Mouse (Mus musculus) testis, adult 2 months (tissue): ENCODE measurements at regions not wholly inside any gene's neighbourhood (a gene's known extent, or its start where the extent isn't known, plus 50 kb on each side); places are given as distances from the start of the nearest gene placed in this dataset.
A peak's percentile ranks its signal among the peaks of the same experiment; 100 is the strongest.

ENCODE experiments used
- H3K27ac ChIP-seq: fragments of 200-500 bp; 2 replicates; pipeline ENCODE4 v1.5.1; 2012; ENCODE audit warnings: low read depth, low read length; ENCODE audit not compliant: control insufficient read depth, insufficient read depth
- H3K27me3 ChIP-seq: fragments of 200-500 bp; 2 replicates; pipeline ENCODE4 v1.6.1; 2012; ENCODE audit warnings: mild to moderate bottlenecking, low read length, moderate library complexity; ENCODE audit not compliant: control insufficient read depth, insufficient read depth
- H3K36me3 ChIP-seq: fragments of 200-500 bp; 2 replicates; pipeline ENCODE4 v1.6.1; 2012; ENCODE audit warnings: mild to moderate bottlenecking, low read length; ENCODE audit not compliant: control insufficient read depth, insufficient read depth
- H3K4me1 ChIP-seq: fragments of 200-500 bp; 2 replicates; pipeline ENCODE4 v1.6.1; 2012; ENCODE audit warnings: low read length; ENCODE audit not compliant: control insufficient read depth, insufficient read depth
- H3K4me3 ChIP-seq: fragments of 200-500 bp; 2 replicates; pipeline ENCODE4 v1.5.1; 2012; ENCODE audit warnings: low read depth, mild to moderate bottlenecking, low read length, moderate library complexity, mixed read lengths; ENCODE audit not compliant: control insufficient read depth
- CTCF ChIP-seq: fragments of 200-500 bp; IDR thresholded peaks from 2 replicates; pipeline ENCODE4 v1.5.1; 2012; ENCODE audit warnings: low read depth, mild to moderate bottlenecking, inconsistent platforms, low read length, moderate library complexity; ENCODE audit not compliant: control insufficient read depth, insufficient read depth, insufficient replicate concordance
- POLR2A ChIP-seq: fragments of 200-500 bp; IDR thresholded peaks from 2 replicates; pipeline ENCODE4 v1.6.1; 2012; ENCODE audit warnings: low read depth, mild to moderate bottlenecking, inconsistent platforms, low read length, moderate library complexity; ENCODE audit not compliant: control insufficient read depth

GRCm38 (mm10) chr17:63660841-63661481, 161.1 kb upstream of the Fbxl17 start:
- TF ChIP-seq POLR2A (no peak), CTCF (no peak)
- Histone ChIP-seq H3K36me3 (no peaks in the 10 kb centered on the region), H3K27ac (no peak overlapping the region)

GRCm38 (mm10) chr17:63661584-63661983, 161.8 kb upstream of the Fbxl17 start:
- Histone ChIP-seq H3K27me3 (no peaks in the 10 kb centered on the region), H3K36me3 (no peaks in the 10 kb centered on the region), H3K4me3 (no peak overlapping the region), H3K4me1 (peaks cover 5% of the 10 kb centered on the region), H3K27ac (no peak overlapping the region)
- no peak for TF ChIP-seq CTCF
- no peak for TF ChIP-seq POLR2A

More at GRCm38 (mm10) chr17:63660841-63661481, 161.1 kb upstream of the Fbxl17 start:
- no peaks in the 10 kb centered on the region for H3K27me3 ChIP-seq
- no peak overlapping the region for H3K4me3 ChIP-seq
- H3K4me1 ChIP-seq: peaks cover 5% of the 10 kb centered on the region

- Histone ChIP-seq H3K27ac (no peak overlapping the region), H3K36me3 (no peaks in the 10 kb centered on the region)
Measured at GRCm38 (mm10) chr17:63662251-63662650, 162.4 kb upstream of the Fbxl17 start.

GRCm38 (mm10) chr17:63676791-63677190, 177.0 kb upstream of the Fbxl17 start:
- H3K27me3 ChIP-seq: no peaks in the 10 kb centered on the region
- no peak overlapping the region for H3K27ac ChIP-seq
- no peaks in the 10 kb centered on the region for H3K4me1 ChIP-seq
- H3K4me3 ChIP-seq: no peak overlapping the region
- TF ChIP-seq CTCF (no peak), POLR2A (no peak)
- no peaks in the 10 kb centered on the region for H3K36me3 ChIP-seq

More at GRCm38 (mm10) chr17:63662251-63662650, 162.4 kb upstream of the Fbxl17 start:
- H3K4me1 ChIP-seq: peaks cover 5% of the 10 kb centered on the region
- H3K27me3 ChIP-seq: no peaks in the 10 kb centered on the region
- peak overlapping the region; percentile 58 for H3K4me3 ChIP-seq
- no peak for TF ChIP-seq POLR2A

GRCm38 (mm10) chr17:63677996-63678657, 178.3 kb upstream of the Fbxl17 start:
- H3K27ac ChIP-seq: no peak overlapping the region
- H3K36me3 ChIP-seq: no peaks in the 10 kb centered on the region
- no peak for TF ChIP-seq POLR2A
- TF ChIP-seq CTCF: no peak
- no peaks in the 10 kb centered on the region for H3K27me3 ChIP-seq
- H3K4me3 ChIP-seq: no peak overlapping the region
- H3K4me1 ChIP-seq: no peaks in the 10 kb centered on the region

- H3K4me3 ChIP-seq: no peak overlapping the region
- no peaks in the 10 kb centered on the region for H3K36me3 ChIP-seq
- H3K27ac ChIP-seq: no peak overlapping the region
- no peaks in the 10 kb centered on the region for H3K4me1 ChIP-seq
- H3K27me3 ChIP-seq: no peaks in the 10 kb centered on the region
- TF ChIP-seq POLR2A (no peak), CTCF (no peak)
Measured at GRCm38 (mm10) chr17:63680479-63680878, 180.7 kb upstream of the Fbxl17 start.

GRCm38 (mm10) chr17:63683345-63683744, 179.5 kb upstream of the Fer start:
- no peaks in the 10 kb centered on the region for H3K36me3 ChIP-seq
- no peaks in the 10 kb centered on the region for H3K27me3 ChIP-seq
- no peak for TF ChIP-seq POLR2A
- TF ChIP-seq CTCF: no peak
- H3K4me1 ChIP-seq: no peaks in the 10 kb centered on the region
- H3K4me3 ChIP-seq: no peak overlapping the region
- no peak overlapping the region for H3K27ac ChIP-seq
